Mouse (Mus musculus) kidney, adult 18-20 months (tissue): ENCODE measurements around the gene Mmp28.
A peak's percentile ranks its signal among the peaks of the same experiment; 100 is the strongest.

Experiments used
- DNase-seq: peaks from one replicate; pipeline ENCODE4 v3.0.0; 2021

The Mmp28 gene

GRCm38 (mm10) chr11:83447612-83448011 lies 15.3 kb downstream of the Mmp28 start:
- DNase-seq, result no peak

GRCm38 (mm10) chr11:83445001-83445400 lies 17.9 kb downstream of the Mmp28 start:
- DNase-seq, result no peak

GRCm38 (mm10) chr11:83443824-83444223 lies 19.0 kb downstream of the Mmp28 start:
- no peak for DNase-seq

- peak; percentile 79 for DNase-seq
Observed at GRCm38 (mm10) chr11:83442596-83443267, 20.1 kb downstream of the Mmp28 start.

- no peak for DNase-seq
Observed at GRCm38 (mm10) chr11:83441235-83441634, 21.6 kb downstream of the Mmp28 start.

GRCm38 (mm10) chr11:83440081-83441064 lies 22.5 kb downstream of the Mmp28 start:
- DNase-seq, result peak; percentile 91

- no peak for DNase-seq
Observed at GRCm38 (mm10) chr11:83439426-83440060, 23.3 kb downstream of the Mmp28 start.

GRCm38 (mm10) chr11:83437377-83437776 lies 25.5 kb downstream of the Mmp28 start, which contains the start of gene 1700020L24Rik:
TSS of gene 1700020L24Rik (plus strand) at chr11:83437677.
- no peak for DNase-seq

- no peak for DNase-seq
Observed at GRCm38 (mm10) chr11:83432533-83432932, 30.3 kb downstream of the Mmp28 start.

GRCm38 (mm10) chr11:83429355-83429754 lies 33.5 kb downstream of the Mmp28 start, which contains the start of gene Gas2l2:
TSS of gene Gas2l2 (minus strand) at chr11:83429455.
- DNase-seq, result no peak

GRCm38 (mm10) chr11:83426964-83427363 lies 35.9 kb downstream of the Mmp28 start:
- no peak for DNase-seq

- peak; percentile 69 for DNase-seq
Observed at GRCm38 (mm10) chr11:83424681-83425080, 38.2 kb downstream of the Mmp28 start.

- peak; percentile 74 for DNase-seq
Observed at GRCm38 (mm10) chr11:83421305-83421704, 41.6 kb downstream of the Mmp28 start.

GRCm38 (mm10) chr11:83420338-83420737 lies 42.5 kb downstream of the Mmp28 start:
- no peak for DNase-seq

GRCm38 (mm10) chr11:83418566-83418965 lies 44.3 kb downstream of the Mmp28 start:
- DNase-seq, result no peak

GRCm38 (mm10) chr11:83417708-83418107 lies 45.2 kb downstream of the Mmp28 start:
- DNase-seq, result no peak

- DNase-seq, result peak; percentile 65
Observed at GRCm38 (mm10) chr11:83417080-83417479, 45.8 kb downstream of the Mmp28 start.

GRCm38 (mm10) chr11:83410510-83410909 lies 52.4 kb downstream of the Mmp28 start:
- DNase-seq, result no peak

GRCm38 (mm10) chr11:83409792-83410291 lies 53.0 kb downstream of the Mmp28 start:
- no peak for DNase-seq

- peak; percentile 59 for DNase-seq
Observed at GRCm38 (mm10) chr11:83409087-83409754, 53.6 kb downstream of the Mmp28 start, which contains the start of gene Rasl10b. TSS of gene Rasl10b (plus strand) at chr11:83409137.

GRCm38 (mm10) chr11:83408242-83408641 lies 54.6 kb downstream of the Mmp28 start:
- DNase-seq, result no peak

- DNase-seq, result no peak
Observed at GRCm38 (mm10) chr11:83406391-83406790, 56.5 kb downstream of the Mmp28 start.
